Mouse (Mus musculus) bone marrow macrophage, adult 2 months (primary cell): ENCODE measurements around the gene Nup54. TPM values are rescaled to one million over a fixed set of nuclear protein-coding genes. Genes with fewer than 3 reads are reported as not detected.

Experiments used
- H3K27ac ChIP-seq: 2 replicates; pipeline ENCODE4 v1.5.1; 2012; ENCODE audit warnings: low read depth, low read length; ENCODE audit not compliant: insufficient read depth
- H3K4me1 ChIP-seq: 2 replicates; pipeline ENCODE4 v1.6.1; 2012; ENCODE audit warnings: low read length; ENCODE audit not compliant: control insufficient read depth, insufficient read depth
- H3K4me3 ChIP-seq: 2 replicates; pipeline ENCODE4 v1.5.1; 2012; ENCODE audit warnings: mild to moderate bottlenecking, low read length, moderate library complexity; ENCODE audit not compliant: insufficient read depth
- CTCF ChIP-seq: IDR thresholded peaks from 2 replicates; pipeline ENCODE4 v1.5.1; 2012; ENCODE audit warnings: low read depth, mild to moderate bottlenecking, low read length, moderate library complexity
- POLR2A ChIP-seq: IDR thresholded peaks from 2 replicates; pipeline ENCODE4 v1.6.1; 2012; ENCODE audit warnings: mild to moderate bottlenecking, low read depth, low read length, borderline replicate concordance
- polyA plus RNA-seq: library from polyadenylated mRNA; stranded (reverse); fragments of >200 nt; gene quantifications from 2 replicates; pipeline ENCODE4 v1.2.4, GENCODE M21; 2012; ENCODE audit not compliant: missing spikeins, insufficient read depth, insufficient read length

Gene Nup54
- polyA plus RNA-seq, 1 experiment = 20.4 TPM

- TF ChIP-seq POLR2A (no peak), CTCF (no peak)
- no peak overlapping the region for H3K27ac ChIP-seq
- no peak overlapping the region for H3K4me3 ChIP-seq
These were observed 22.4 kb upstream of the Nup54 start for GRCm38 (mm10) chr5:92457410-92457809.

GRCm38 (mm10) chr5:92452876-92453275 lies 17.9 kb upstream of the Nup54 start:
- Histone ChIP-seq H3K4me1 (no peaks in the 10 kb centered on the region), H3K4me3 (no peak overlapping the region)
- TF ChIP-seq CTCF (no peak), POLR2A (no peak)

More at GRCm38 (mm10) chr5:92457410-92457809, 22.4 kb upstream of the Nup54 start:
- no peaks in the 10 kb centered on the region for H3K4me1 ChIP-seq

GRCm38 (mm10) chr5:92446736-92447135 lies 11.7 kb upstream of the Nup54 start:
- Histone ChIP-seq H3K27ac (no peak overlapping the region), H3K4me1 (peaks cover 2% of the 10 kb centered on the region), H3K4me3 (no peak overlapping the region)
- TF ChIP-seq POLR2A = no peak
- TF ChIP-seq CTCF = no peak

More at GRCm38 (mm10) chr5:92452876-92453275, 17.9 kb upstream of the Nup54 start:
- no peak overlapping the region for H3K27ac ChIP-seq

GRCm38 (mm10) chr5:92445016-92445415 lies 10.0 kb upstream of the Nup54 start:
- peaks cover 14% of the 10 kb centered on the region for H3K4me1 ChIP-seq
- no peak overlapping the region for H3K27ac ChIP-seq
- TF ChIP-seq CTCF (no peak), POLR2A (no peak)
- no peak overlapping the region for H3K4me3 ChIP-seq

GRCm38 (mm10) chr5:92442914-92443313 lies 7.9 kb upstream of the Nup54 start:
- Histone ChIP-seq H3K4me1 (peaks cover 14% of the 10 kb centered on the region), H3K27ac (no peak overlapping the region), H3K4me3 (no peak overlapping the region)
- TF ChIP-seq POLR2A (no peak), CTCF (no peak)

GRCm38 (mm10) chr5:92441494-92441893 lies 6.5 kb upstream of the Nup54 start:
- peaks cover 15% of the 10 kb centered on the region for H3K4me1 ChIP-seq
- no peak overlapping the region for H3K4me3 ChIP-seq

GRCm38 (mm10) chr5:92438540-92438939 lies 3.5 kb upstream of the Nup54 start:
- Histone ChIP-seq H3K4me1 (peaks cover 22% of the 10 kb centered on the region), H3K4me3 (no peak overlapping the region), H3K27ac (no peak overlapping the region)
- TF ChIP-seq POLR2A = no peak
- no peak for TF ChIP-seq CTCF

More at GRCm38 (mm10) chr5:92441494-92441893, 6.5 kb upstream of the Nup54 start:
- H3K27ac ChIP-seq = peak overlapping the region; percentile 61
- TF ChIP-seq CTCF = no peak
- TF ChIP-seq POLR2A = no peak

GRCm38 (mm10) chr5:92434571-92434985 lies 441 bp downstream of the Nup54 start:
- Histone ChIP-seq H3K4me1 (peaks cover 11% of the 10 kb centered on the region), H3K27ac (peak overlapping the region; percentile 55), H3K4me3 (peak overlapping the region; percentile 65)
- TF ChIP-seq CTCF (no peak), POLR2A (no peak)

- no peak overlapping the region for H3K27ac ChIP-seq
- H3K4me1 ChIP-seq = peaks cover 11% of the 10 kb centered on the region
- TF ChIP-seq CTCF (no peak), POLR2A (no peak)
- H3K4me3 ChIP-seq = peak overlapping the region; percentile 65
These were observed 949 bp downstream of the Nup54 start for GRCm38 (mm10) chr5:92434070-92434469.

- H3K4me3 ChIP-seq = no peak overlapping the region
- no peak overlapping the region for H3K27ac ChIP-seq
- peaks cover 11% of the 10 kb centered on the region for H3K4me1 ChIP-seq
- TF ChIP-seq POLR2A (no peak), CTCF (no peak)
These were observed 3.4 kb downstream of the Nup54 start for GRCm38 (mm10) chr5:92431611-92432010.
